Mouse (Mus musculus) bone marrow, adult 2 months (tissue): ENCODE results near the gene Sgip1.

ENCODE experiments used
- CTCF ChIP-seq: fragments of 200-500 bp; IDR thresholded peaks from 2 replicates; pipeline ENCODE4 v1.5.1; 2011; ENCODE audit warnings: low read length, control low read depth; ENCODE audit not compliant: control insufficient read depth, insufficient read depth
- POLR2A ChIP-seq: fragments of 200-500 bp; IDR thresholded peaks from 2 replicates; pipeline ENCODE4 v1.6.1; 2011; ENCODE audit warnings: low read depth, mild to moderate bottlenecking, control low read depth, low read length, borderline replicate concordance; ENCODE audit not compliant: control insufficient read depth

DNA sequence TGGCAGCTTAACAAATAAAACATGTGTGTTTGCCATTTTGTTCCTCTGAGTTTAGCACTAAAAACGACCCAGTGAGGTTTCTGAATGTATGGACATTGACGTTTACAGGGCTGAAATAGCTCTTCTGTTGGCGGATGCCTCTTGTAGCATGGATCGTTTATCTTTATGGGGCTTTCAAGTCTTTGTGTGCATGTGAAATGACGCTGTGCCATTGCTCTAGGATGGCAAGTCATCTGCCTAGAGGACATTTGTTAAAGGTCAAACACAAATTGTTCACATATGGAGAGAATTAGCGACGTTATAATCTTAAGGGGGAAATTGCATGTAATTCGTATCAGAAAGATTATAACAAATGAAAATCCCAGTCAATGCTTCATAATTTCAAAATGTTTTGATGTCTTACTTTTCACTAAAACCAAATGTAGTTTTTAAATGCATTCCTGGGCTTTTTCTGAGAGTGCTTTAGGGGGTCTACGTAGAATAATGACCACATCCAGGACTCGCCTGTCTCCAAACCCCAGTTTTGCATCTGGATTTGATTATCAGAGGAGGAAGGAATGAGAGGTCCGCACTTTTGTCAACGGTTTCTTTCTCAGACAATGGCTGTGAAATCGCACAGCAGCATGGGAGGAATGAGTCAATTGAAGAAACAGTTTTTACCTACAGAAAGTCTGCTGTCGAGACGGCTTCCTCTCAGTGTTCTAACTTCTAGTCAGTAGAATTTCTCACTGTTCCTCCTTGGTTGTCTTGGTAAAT lies 264.3 kb downstream of the Sgip1 start:
- TF ChIP-seq CTCF (no peak), POLR2A (no peak)
